Mouse (Mus musculus) megakaryocyte-erythroid progenitor cell, adult 5-6 weeks (primary cell): ENCODE measurements around the gene Nasp. TPM values are rescaled to one million over a fixed set of nuclear protein-coding genes. Genes with fewer than 3 reads are reported as not detected.
"Not testable (repeated sequence)": the region's sequence is repeated elsewhere in the genome, so short reads cannot be mapped to it uniquely, and the experiment has no call there.

Experiments used
- ATAC-seq: replicated peaks from 2 replicates; pipeline ENCODE4 v1.8.0; 2016; ENCODE audit warnings: mild to moderate bottlenecking, inconsistent platforms; ENCODE audit not compliant: severe bottlenecking, poor library complexity, low FRiP score, low TSS enrichment
- total RNA-seq, 2 experiments: library from RNA; stranded (forward) in 1 of 2; stranded (reverse) in 1 of 2; fragments of 200-1000, 215-1000 nt in 1 of 2; fragments of >200 nt in 1 of 2; fragmentation: Nextera tagmentation in 1 of 2; gene quantifications; 2 replicates each; pipeline ENCODE4 v1.2.3; 2014 to 2017

Gene Nasp
- total RNA-seq (2014; fragmentation: Nextera tagmentation) (195 and 210 TPM in 2 replicates), total RNA-seq (2017) (594 and 624 TPM in 2 replicates)

GRCm38 (mm10) chr4:116627722-116628662 lies at the start of gene Nasp:
Gene Nasp, minus strand, starts transcription at chr4:116627941.
- peak; percentile 84 for ATAC-seq

GRCm38 (mm10) chr4:116676027-116676426 lies 48.3 kb upstream of the Nasp start:
- no peak for ATAC-seq

- not testable (repeated sequence) for ATAC-seq
Observed at GRCm38 (mm10) chr4:116674761-116675160, 47.0 kb upstream of the Nasp start.

GRCm38 (mm10) chr4:116672785-116673184 lies 45.0 kb upstream of the Nasp start:
- peak; percentile 91 for ATAC-seq

- no peak for ATAC-seq
Observed at GRCm38 (mm10) chr4:116669291-116669690, 41.5 kb upstream of the Nasp start.

- ATAC-seq = no peak
Observed at GRCm38 (mm10) chr4:116668145-116668544, 40.4 kb upstream of the Nasp start.

- no peak for ATAC-seq
Observed at GRCm38 (mm10) chr4:116666625-116667024, 38.9 kb upstream of the Nasp start.

- ATAC-seq = no peak
Observed at GRCm38 (mm10) chr4:116661998-116662397, 34.3 kb upstream of the Nasp start.

- ATAC-seq = no peak
Observed at GRCm38 (mm10) chr4:116660829-116661228, 33.1 kb upstream of the Nasp start.

GRCm38 (mm10) chr4:116659916-116660315 lies 32.2 kb upstream of the Nasp start:
- ATAC-seq = not testable (repeated sequence)

- no peak for ATAC-seq
Observed at GRCm38 (mm10) chr4:116659474-116659873, 31.7 kb upstream of the Nasp start.

- no peak for ATAC-seq
Observed at GRCm38 (mm10) chr4:116657971-116658370, 30.2 kb upstream of the Nasp start.

GRCm38 (mm10) chr4:116655658-116656057 lies 27.9 kb upstream of the Nasp start:
- ATAC-seq = no peak

- no peak for ATAC-seq
Observed at GRCm38 (mm10) chr4:116655100-116655499, 27.4 kb upstream of the Nasp start.

GRCm38 (mm10) chr4:116653228-116653627 lies 25.5 kb upstream of the Nasp start:
- no peak for ATAC-seq

- peak; percentile 16; the same call in 1 of the 2 replicates for ATAC-seq
Observed at GRCm38 (mm10) chr4:116651797-116652135, 24.0 kb upstream of the Nasp start.

GRCm38 (mm10) chr4:116650924-116651796 lies 23.4 kb upstream of the Nasp start, which contains the start of gene Akr1a1:
Gene Akr1a1, minus strand, starts transcription at chr4:116651680.
- ATAC-seq = peak; percentile 91

- ATAC-seq = no peak
Observed at GRCm38 (mm10) chr4:116650365-116650764, 22.6 kb upstream of the Nasp start.

GRCm38 (mm10) chr4:116649411-116649810 lies 21.7 kb upstream of the Nasp start:
- ATAC-seq = no peak

GRCm38 (mm10) chr4:116645624-116646023 lies 17.9 kb upstream of the Nasp start:
- no peak for ATAC-seq
